Mouse (Mus musculus): ENCODE measurements around the gene Gcc1. TPM values are rescaled to one million over a fixed set of nuclear protein-coding genes. Genes with fewer than 3 reads are reported as not detected.

Gene Gcc1
- total RNA-seq (2022): 10 to 100 TPM; 16.3 to 20.5 (median 18.9) TPM

DNA sequence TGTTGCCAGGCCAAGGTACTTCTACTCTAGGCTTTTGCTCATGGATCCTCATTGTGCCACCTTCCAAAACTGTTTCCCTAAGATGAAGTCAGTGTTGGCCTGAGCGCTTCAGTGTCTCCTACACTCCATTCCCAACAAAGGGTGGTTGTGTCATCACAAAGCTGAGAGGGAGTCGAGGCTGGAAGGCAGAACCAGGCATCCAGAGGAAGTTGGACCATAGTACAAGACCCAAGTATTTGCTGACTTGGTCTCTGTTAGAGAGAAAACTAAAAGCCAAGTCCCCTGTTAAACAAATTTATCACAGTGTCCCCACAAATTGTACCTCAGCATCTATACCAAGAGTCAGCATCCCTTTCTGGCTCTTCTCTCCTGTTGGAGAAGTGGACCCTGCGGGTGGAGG, at the start of gene Gcc1:
TSS of gene Gcc1 (minus strand) at position 101 of the 400 bp plus-strand sequence.
- no peak for DNase-seq (ENCODE audit: low spot score in 2 of 2)

DNA sequence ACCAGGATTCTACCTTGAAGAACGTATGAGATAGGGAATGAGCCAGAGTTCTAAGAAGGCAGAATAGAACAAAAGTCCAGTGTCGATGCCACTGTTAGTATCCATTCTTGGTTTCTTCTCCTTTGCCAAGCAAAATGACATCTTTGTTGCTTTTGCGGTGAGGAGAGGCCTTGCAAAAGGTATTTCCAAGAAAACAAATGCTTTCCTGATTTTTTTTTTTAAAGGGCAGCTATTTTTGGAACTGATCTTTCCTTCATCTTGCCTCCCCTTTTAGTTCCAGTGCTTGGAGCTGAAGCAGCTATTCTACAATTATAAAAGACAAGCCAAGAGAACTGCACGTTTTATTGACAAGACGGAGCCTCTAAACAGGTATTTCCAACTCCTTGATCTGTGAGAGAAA, 46.6 kb upstream of the Gcc1 start, which contains the start of gene Snd1:
TSS of gene Snd1 (plus strand) at position 301 of the 400 bp plus-strand sequence.
- DNase-seq (ENCODE audit: low spot score in 2 of 2): no peak

DNA sequence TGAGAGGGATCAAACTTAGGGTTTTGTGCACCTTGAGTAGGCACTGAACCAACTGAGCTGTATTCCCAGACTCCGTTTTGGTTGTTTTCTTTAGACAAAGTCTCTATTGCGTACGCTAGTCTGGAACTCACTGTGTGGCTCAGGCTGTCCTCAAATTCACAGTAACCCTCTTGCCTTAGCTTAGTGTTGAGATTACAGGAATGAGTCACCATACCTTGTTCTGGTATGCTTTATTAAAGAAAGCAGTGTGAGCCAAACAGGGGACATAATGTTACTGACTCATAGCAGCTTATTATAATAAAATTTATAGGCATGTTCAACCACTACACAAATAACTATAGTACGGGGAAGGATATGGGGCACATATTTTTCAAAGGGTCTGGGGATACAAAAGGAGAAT, 46.0 kb upstream of the Gcc1 start:
- DNase-seq (ENCODE audit: low spot score in 2 of 2): no peak

DNA sequence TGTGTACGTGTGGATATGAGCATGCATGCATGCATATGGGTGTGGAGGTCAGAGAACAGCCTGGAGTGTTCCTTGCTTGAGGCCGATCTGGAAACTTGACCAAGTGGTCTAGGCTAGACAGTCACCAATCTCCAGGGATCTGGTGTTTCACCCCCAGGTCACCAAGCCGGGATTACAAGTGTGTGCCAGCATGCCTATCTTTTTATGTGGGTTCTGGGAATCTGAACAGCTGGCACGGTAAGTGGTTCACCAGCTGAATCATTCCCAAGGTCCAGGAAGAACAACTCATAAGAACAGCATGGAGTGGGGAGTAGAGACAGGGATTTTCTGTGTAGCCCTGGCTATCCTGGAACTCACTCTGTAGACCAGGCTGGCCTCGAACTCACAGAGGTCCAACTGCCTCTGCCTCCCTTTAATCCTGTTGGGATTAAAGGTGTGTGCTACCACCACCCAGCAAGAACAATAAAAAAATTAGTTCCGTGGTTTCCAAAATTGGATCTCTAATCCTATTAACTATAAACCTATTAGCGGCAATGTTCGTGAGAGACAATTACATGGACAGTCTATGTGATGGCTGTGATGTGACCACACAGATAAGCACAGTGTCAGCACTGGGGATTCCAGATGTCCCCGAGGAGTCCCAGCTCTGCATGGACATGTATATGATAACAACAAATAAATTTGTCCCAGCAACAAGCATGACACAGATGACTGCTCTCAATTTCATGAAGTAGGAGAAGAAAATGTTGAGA, 43.3 kb upstream of the Gcc1 start:
- DNase-seq (ENCODE audit: low spot score in 2 of 2): no peak

DNA sequence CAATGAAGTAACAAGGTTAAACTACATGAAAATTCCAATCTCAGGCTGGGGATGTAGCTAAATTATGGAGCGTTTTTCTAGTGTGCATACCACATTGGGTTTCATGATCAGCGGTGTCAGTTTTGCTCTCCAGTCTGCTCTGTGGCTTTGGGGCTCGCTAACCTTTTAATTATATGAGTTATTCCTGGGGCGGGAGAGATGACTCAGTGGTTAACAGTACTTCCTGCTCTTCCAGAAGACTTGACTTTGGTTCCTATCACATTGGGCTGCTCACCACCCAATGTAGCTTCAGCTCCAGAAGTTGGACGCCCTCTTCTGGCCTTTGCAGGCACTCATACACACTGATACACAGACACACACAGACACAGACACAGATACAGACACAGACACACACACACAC, 42.4 kb upstream of the Gcc1 start:
- DNase-seq (ENCODE audit: low spot score in 2 of 2): no peak

DNA sequence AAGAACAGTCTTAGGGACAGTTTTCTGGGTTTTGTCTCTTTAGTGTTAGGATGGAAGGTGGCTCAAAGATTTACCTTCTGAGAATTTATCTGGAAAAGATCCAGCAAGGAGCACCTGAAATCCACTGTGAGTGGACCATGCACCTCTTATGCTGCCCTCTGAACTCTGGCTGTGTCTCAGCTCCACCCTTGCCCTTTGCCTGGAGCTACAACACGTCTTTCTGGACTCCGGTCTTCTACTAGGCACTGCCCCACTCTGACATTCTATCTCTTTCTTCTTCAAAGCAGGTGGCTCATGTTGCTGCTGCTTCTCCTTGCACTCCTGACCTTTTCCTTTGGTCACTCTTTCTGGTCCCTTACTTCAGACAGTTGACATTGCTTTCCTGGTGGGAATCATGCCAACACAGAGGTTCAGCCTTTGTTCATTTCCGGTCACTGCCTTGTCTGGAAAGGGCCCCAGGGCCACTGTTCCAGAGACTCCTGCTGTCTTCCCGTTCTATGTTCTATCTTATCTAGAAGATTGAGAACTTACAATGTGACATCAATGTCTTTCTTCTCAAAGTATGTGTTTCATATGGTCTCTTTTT, 41.9 kb upstream of the Gcc1 start:
- DNase-seq (ENCODE audit: low spot score in 2 of 2): no peak

DNA sequence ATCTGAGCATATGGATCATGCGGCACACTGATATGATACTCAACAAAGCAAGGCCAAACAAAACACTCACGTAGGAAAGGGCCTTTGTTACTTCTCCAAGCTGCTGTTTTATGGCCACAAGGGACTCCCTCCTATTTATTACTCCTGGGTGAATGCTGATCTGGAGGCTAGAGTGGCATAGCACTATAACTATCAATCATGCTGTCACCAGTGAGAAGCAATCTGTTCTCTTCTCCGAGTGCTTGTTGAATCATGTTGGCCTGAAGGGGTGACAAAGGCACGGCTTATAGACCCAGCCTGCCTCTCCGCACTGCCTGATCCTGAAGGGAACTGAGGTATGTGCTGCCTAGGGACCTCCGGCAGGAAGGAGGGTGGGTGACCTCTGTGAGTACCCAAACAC, 36.4 kb upstream of the Gcc1 start:
- DNase-seq (ENCODE audit: low spot score in 2 of 2): no peak

DNA sequence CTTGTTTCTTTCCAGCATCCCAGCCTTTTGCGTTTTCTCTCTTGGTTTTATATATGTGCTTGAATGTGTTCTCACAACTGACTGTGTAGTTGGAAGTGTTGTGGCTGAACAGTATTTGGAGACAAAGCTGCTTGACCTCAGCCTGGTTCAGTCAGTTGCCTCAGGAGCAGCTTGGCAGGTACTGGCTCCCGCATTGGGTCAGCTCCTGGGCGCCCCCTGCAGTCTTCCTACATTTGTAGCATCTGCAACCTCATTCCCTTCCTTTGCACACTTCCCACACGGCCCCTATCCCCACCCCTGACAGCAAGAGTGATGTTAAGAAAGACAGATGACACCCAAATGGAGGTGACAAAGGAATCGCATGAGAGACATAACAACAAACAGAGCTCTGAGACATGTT, 32.3 kb upstream of the Gcc1 start:
- DNase-seq (ENCODE audit: low spot score in 2 of 2): peak in 1 of 2 experiments; percentile 60

DNA sequence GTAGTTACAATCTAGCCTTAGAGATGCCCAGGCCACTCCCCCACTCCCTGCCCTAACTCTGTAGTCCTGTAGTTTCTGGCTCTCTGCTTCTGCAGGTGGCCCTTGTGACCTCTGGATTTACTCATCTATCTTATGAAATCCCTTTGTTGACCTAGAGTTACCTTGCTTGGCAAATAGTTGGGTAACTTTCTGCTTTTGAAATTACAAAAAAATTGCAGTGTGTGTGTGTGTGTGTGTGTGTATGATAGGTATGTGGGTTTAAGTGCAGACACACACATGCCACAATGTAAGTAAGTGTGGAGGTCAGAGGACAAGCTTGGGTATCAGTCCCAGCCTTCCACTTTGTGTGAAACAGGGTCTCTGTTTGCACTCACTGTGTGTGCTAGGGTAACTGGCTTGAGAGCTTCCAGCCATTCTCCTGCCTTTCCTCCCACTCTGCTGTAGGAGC, 31.1 kb upstream of the Gcc1 start:
- DNase-seq (ENCODE audit: low spot score in 2 of 2): no peak

DNA sequence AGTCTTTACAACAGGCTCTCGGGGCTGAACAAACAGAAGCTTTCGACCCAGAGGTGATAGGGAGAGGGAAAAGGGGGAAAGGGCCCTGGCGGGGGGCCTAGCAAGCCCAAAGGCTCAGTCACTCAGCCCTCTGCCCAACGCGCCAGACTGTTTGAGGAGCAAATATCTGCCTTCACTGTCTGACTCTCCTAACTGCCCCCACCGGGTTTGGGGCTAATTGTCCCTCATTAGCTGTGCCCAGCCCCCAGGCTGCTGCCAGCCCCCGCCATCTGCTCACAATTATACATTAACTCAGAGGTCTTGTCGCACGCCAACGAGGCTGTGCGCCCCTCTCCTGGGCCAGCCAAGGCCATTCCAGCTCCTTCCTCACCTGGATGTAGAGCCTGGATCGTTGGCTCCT, 22.8 kb upstream of the Gcc1 start:
- DNase-seq (ENCODE audit: low spot score in 2 of 2): no peak

DNA sequence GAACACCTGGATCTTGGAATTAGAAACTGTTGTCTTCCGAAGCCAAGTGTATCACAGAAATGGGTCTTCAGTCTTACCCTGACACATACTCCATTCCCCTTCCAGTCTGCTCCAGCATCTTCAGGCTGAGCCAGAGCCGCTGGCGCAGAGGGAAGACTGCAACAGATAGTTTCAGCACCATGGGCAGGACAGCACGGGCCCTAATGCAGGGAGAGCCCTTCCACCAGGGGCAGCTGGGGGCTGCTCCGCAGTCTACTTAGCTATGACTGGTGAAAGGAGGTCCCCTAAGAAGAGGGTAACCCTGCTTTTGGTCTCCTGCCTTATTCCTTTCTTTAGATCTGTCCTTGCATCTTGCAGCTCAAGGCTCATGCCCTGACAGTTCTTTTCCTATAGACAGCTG, 22.3 kb upstream of the Gcc1 start:
- DNase-seq (ENCODE audit: low spot score in 2 of 2): no peak

DNA sequence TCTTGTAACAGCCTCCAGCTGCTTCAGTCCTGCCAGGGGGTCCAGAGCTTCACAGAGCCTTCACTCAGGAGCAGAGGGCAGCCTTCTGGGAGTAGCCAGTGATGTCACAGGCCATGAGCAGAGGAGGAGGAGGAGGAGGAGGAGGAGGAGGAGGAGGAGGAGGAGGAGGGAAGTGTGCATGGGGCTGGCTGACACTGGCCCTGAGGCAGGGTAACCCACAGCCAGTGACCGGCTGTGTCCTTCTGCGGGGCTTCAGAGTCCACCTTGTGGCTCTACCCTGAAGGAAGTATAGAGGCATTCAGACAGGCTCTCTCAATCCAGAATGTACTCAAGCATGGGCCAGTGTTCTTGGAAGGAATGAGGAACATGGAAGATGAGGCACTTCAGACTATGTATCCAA, 21.1 kb upstream of the Gcc1 start, which contains the start of gene Pax4:
TSS of gene Pax4 (minus strand) at position 101 of the 400 bp plus-strand sequence.
- no peak for DNase-seq (ENCODE audit: low spot score in 2 of 2)

DNA sequence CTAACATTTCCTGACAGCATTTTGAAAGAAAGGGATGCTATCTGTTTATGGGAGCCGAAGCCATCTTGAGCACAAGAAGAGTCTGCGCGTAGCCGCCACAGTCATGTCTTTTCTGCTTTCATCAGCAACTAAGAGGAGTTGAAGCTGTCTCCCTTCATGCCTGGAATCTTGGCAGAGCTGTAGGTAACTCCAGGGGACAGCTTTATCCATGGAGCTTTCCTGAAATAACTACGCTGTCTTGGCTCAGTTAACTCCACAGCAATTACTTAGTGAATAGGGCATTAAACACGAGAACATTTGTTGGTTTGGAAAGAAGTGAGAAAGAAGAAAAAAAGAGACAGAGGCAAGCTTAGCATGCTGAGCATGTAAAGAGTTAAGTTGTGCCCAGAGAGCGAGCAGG, 19.7 kb upstream of the Gcc1 start:
- DNase-seq (ENCODE audit: low spot score in 2 of 2): no peak

DNA sequence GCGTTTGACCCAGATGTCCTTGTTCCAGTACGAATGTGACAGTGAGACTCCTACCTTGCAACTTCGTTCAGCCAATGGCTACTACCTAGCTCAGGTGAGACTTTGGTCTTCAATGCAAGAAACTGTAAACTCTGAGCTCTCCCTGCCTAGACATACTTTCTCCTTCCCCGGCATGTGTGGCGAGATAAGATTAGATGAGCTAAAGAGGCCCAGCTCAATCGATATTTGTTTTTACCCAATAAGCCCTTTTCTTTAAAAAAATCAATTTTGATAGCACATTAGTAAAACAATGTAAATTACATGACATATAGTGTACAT, 3.3 kb upstream of the Gcc1 start:
- no peak for DNase-seq (ENCODE audit: low spot score in 2 of 2)

DNA sequence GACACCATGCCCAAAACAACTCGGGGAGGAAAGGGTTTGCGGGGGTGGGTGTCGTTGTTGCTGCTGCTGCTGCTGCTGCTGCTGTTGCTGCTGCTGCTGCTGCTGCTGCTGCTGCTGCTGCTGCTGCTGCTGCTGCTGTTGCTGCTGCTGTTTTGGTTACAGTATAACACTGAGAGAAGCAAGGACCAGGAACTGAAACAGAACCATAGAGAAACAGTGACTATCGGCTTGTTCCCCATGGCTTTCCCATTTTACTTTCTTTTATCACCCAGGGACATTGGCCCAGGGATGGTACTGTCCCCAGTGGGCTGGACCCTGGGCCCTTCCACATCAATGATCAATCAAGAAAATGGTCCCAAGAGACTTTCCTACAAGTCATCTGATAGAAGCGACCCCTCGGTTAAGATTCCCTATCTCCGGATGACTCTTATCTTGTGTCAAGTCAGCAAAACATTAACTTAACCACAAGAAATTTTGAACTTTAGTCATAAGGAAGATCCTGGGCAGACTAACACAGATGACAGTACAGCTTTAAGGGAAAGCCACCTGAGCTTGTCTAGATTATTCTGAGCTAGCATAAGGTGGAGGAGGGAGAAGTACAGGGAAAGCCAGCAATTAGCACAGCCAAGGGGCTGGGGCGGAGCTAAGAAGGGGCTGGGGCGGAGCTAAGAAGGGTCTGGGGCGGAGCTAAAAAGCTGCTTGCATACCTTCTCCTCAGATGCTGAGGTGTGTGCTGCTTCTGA, 2.8 kb upstream of the Gcc1 start:
- DNase-seq (ENCODE audit: low spot score in 2 of 2): no peak

DNA sequence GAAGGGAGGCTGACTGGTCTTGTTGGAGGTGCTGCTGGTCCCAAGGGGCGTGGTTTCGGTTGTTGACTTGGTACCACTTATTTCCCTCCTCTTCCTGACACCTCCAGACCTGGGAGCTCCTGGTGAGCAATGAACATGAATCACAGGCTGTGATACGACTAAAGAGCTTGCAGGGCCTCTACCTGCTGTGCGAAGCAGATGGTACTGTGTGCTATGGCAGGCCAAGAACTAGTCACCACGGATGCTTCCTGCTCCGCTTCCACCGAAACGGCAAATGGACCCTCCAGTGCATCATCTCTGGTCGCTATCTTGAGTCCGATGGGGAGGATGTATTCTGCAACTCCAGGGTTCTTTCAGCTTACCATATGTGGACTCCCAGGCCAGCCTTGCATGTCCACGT, 1.7 kb upstream of the Gcc1 start:
- no peak for DNase-seq (ENCODE audit: low spot score in 2 of 2)

DNA sequence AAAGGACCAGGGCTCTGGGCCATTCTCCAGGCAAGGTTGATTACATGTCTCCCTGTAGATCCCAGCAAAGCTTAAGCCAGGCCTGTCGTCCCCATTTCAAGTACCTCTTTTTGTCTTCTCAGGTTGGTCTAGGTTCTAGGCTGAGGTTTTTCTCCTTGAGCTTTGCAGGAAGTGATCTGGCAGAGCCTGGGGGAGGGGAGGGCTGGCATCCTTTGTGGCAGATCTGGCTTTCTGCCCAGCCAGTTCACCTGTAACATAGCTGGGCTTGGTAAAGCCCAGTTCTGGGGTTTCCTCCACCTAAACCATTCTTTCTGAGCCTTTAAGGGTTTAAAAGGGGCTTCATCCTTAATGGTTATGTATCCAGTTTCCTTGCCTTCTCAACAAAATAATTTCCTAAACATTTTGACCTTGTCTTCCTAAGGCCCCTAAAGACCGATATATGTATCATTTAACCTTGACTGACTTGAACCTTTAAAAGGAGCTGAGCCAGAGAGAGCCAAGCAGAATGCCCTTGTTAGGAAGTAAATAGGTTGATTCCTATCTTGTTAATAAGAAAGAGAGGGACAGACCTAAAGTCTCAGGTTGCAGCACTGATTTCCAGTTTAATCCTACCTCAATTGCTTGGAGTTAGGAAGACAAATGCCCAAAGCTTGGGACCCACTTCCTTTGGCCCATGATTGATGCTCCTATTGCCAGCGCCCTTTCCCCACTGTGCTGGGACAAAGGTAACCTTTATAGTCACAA, 922 bp downstream of the Gcc1 start, which contains the start of gene Fscn3:
TSS of gene Fscn3 (plus strand) at position 694 of the 744 bp plus-strand sequence.
- no peak for DNase-seq (ENCODE audit: low spot score in 2 of 2)

DNA sequence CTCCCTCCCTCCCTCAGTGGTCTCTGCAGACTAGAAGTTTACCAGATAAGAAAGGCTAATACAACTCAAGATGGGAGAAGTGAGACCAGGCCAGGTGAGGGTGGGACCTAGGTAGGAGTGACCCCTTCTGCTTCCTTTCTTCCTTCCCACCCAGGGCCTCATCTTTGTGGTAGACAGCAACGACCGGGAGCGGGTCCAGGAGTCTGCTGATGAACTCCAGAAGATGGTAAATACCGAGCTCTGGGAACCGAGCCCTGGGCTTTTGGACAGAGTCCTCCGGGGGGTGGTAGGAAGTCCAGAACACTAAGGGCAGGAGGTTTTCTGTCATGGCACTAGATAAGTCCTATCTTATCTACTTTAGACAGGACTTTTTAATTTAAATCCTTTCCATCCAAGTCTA, 3.2 kb downstream of the Gcc1 start:
- no peak for DNase-seq (ENCODE audit: low spot score in 2 of 2)

DNA sequence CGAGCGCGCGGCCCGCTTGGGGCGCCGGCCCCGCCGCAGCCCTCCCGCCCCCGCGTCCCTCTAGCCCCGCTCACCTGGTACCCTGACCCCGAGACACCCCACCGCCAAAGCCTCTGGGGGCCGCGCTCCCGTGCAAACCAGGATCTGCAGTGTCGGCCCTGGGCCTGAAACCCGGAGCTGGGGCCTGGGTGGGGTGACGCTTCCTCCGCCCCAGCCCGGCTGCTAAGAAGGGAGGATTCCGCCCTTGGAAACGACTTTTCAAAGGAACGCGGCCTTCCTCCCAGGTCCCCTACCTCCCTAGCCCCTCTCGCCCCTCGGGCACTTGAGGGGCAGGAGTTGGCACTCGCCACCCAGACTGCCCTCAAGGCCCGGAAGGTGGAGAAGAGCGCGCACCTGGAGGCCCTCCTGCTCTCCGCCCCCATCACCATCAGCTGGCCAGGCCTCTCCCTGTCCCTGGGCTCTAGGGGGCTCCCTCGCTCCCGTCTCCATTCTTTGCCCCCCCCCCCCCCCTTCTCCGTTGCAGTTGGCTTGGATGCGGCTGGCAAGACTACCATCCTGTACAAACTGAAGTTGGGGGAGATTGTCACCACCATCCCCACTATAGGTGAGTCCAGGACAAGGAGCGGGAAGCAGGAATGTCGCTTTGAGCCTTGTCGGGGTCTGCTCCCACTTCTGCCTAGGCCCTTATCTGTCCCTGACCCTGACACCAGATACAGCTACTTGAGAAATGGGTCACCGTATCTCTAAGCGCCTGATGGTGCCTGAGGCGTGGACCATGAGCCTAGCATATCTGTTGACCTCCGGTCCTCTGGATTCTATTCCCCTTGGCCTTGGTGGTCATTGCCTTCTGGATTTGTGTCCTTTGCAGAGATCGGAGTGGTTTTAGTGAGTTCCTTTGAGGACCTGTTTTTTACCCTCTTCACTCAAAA, 4.2 kb downstream of the Gcc1 start:
- peak; percentile 33 to 43 for DNase-seq (ENCODE audit: low spot score in 2 of 2)

DNA sequence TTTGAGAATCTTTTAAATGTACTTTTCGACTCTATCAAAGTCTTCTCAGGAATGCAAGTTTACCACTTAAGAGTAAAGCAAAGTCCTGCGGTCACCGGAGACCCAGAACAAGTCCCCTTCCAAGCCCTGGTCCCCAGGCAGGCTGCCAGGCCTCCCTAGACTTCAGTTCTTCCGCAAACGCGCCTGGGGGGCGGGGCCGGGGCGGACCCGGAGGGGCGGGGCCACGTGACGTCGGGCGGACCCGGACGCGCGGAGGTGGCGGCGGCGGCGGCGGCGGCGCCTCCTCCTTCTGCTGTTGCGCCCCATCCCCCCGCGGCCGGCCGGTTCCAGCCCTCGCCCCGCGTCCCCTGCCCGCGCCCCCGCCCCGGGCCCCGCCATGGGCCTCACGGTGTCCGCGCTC, 4.9 kb downstream of the Gcc1 start, which contains the start of gene Arf5:
TSS of gene Arf5 (plus strand) at position 248 of the 400 bp plus-strand sequence.
- peak; percentile 74 to 89 for DNase-seq (ENCODE audit: low spot score in 2 of 2)

Measured in layer of hippocampus, adult 8-10 months (tissue).